Mouse (Mus musculus) liver, postnatal 0 days (tissue): ENCODE data around the gene Prdm10. TPM values are rescaled to one million over a fixed set of nuclear protein-coding genes. Genes with fewer than 3 reads are reported as not detected.

Experiments
- ATAC-seq: fragments of 200-750 bp; cut with Nextera tagmentation; 2 replicates; pipeline ENCODE4 v1.8.0; 2017; ENCODE audit warnings: mild to moderate bottlenecking, moderate library complexity
- DNase-seq: peaks from one replicate; pipeline ENCODE4 v3.0.0-alpha.2; 2016
- H3K27ac ChIP-seq: fragments of 300-500 bp; sonication (generic); 2 replicates; pipeline ENCODE4 v1.5.1; 2014; ENCODE audit warnings: antibody characterized with exemption, moderate library complexity, mild to moderate bottlenecking, low read depth
- H3K27me3 ChIP-seq: fragments of 300-500 bp; sonication (generic); 2 replicates; pipeline ENCODE4 v1.6.1; 2014; ENCODE audit warnings: low read length, control low read depth, mixed read lengths; ENCODE audit not compliant: insufficient read depth
- H3K36me3 ChIP-seq: fragments of 300-500 bp; sonication (generic); replicated peaks from 2 replicates; pipeline ENCODE4 v1.6.1; 2014; ENCODE audit warnings: mild to moderate bottlenecking, control low read depth, low read length, moderate library complexity, mixed read lengths; ENCODE audit not compliant: insufficient read depth
- H3K4me1 ChIP-seq: fragments of 300-500 bp; sonication (generic); 2 replicates; pipeline ENCODE4 v1.6.1; 2014; ENCODE audit warnings: antibody characterized with exemption, mild to moderate bottlenecking, control low read depth; ENCODE audit not compliant: insufficient read depth
- H3K4me2 ChIP-seq: fragments of 300-500 bp; sonication (generic); 2 replicates; pipeline ENCODE4 v1.6.1; 2014; ENCODE audit warnings: low read depth, mild to moderate bottlenecking, low read length, moderate library complexity, mixed read lengths
- H3K4me3 ChIP-seq: fragments of 300-500 bp; sonication (generic); 2 replicates; pipeline ENCODE4 v1.5.1; 2014; ENCODE audit warnings: low read depth, low read length
- H3K9ac ChIP-seq: fragments of 300-500 bp; sonication (generic); replicated peaks from 2 replicates; pipeline ENCODE4 v1.6.1; 2014; ENCODE audit warnings: mild to moderate bottlenecking, moderate library complexity
- H3K9me3 ChIP-seq: fragments of 300-500 bp; sonication (generic); 2 replicates; pipeline ENCODE4 v1.6.1; 2016; ENCODE audit warnings: mild to moderate bottlenecking, control low read depth, low read length, mixed read lengths
- CTCF ChIP-seq: sonication (generic); IDR thresholded peaks from 2 replicates; pipeline ENCODE4 v1.5.1; 2016; ENCODE audit warnings: antibody characterized with exemption, low read depth
- EP300 ChIP-seq: IDR thresholded peaks from 2 replicates; pipeline ENCODE4 v1.6.1; 2016; ENCODE audit warnings: antibody characterized with exemption, low read depth, mild to moderate bottlenecking
- WGBS: fragments of 180-500 bp; shearing (Covaris S2); extraction: QIAGEN DNeasy Blood & Tissue Kit; methylation state at CpG from one replicate; pipeline ENCODE4 v1.1.7; 2014; ENCODE audit not compliant: insufficient replicate concordance; 5-methylcytosine and 5-hydroxymethylcytosine counted together
- polyA plus RNA-seq: library from polyadenylated mRNA; unstranded; fragments of >200 nt; fragmentation: Nextera tagmentation; extraction: Ambion mirVana; gene quantifications from 2 replicates; pipeline ENCODE4 v1.2.1, GENCODE M21; 2015

The Prdm10 gene
- polyA plus RNA-seq, 1 experiment from 2014 or later: 1.5 TPM

DNA sequence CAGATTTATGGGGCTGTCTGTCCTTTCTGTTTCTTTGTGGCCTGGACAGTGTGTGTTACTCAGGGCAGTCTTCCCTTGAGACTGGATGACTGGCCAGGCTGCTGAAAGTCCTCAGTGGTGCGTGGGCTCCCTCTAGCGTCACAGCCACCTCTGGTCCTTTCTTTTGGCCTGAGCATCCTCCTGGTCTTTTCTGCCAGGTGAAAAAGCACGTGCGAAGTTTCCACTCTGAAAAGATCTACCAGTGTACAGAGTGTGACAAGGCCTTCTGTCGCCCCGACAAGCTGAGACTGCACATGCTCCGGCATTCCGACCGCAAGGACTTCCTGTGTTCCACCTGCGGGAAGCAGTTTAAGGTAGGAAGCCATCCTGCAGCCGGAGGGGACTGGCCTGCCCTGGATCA, 68.6 kb downstream of the Prdm10 start:
- peaks cover 9% of the 10 kb centered on the region for H3K36me3 ChIP-seq
- WGBS: 64% methylated on average over 11 of the region's 11 CpGs
- TF ChIP-seq EP300 (no peak), CTCF (peak; percentile 92)
- no peak overlapping the region for H3K27ac ChIP-seq
- no peak overlapping the region for H3K4me2 ChIP-seq
- no peaks in the 10 kb centered on the region for H3K27me3 ChIP-seq
- H3K9me3 ChIP-seq: no peaks in the 10 kb centered on the region
- no peak overlapping the region for H3K4me3 ChIP-seq
- peak; percentile 77 for DNase-seq
- ATAC-seq: no peak
- H3K9ac ChIP-seq: no peak overlapping the region
- peaks cover 7% of the 10 kb centered on the region; the same call in 1 of the 2 replicates for H3K4me1 ChIP-seq

DNA sequence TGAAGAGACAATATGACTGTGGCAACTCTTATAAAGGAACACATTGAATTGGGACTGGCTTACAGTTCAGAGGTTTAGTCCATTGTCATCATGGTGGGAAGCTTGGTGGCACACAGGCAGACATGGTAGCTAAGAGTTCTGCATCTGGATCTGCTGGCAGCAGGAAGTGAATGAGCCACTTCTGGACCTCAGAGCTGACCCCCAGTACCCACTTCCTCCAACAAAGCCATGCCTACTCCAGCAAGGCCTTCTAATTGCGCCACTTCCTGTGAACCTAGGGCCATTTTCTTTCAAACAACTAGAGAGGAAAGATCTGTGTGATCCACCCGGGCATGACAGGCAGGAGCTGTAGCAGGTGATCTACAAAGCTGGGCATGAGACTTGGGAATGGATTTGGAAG, 72.4 kb downstream of the Prdm10 start:
- Histone ChIP-seq H3K9ac (no peak overlapping the region), H3K4me1 (peaks cover 7% of the 10 kb centered on the region; the same call in 1 of the 2 replicates), H3K27me3 (no peaks in the 10 kb centered on the region), H3K4me3 (no peak overlapping the region), H3K4me2 (no peak overlapping the region), H3K36me3 (0 out of 2 replicates have a peak, but pooled peaks cover 3% of the 10 kb centered on the region), H3K9me3 (no peaks in the 10 kb centered on the region), H3K27ac (no peak overlapping the region)
- TF ChIP-seq EP300 (no peak), CTCF (no peak)
- ATAC-seq (no peak), DNase-seq (no peak)
- 59% methylated on average over 2 of the region's 2 CpGs for WGBS

- no peaks in the 10 kb centered on the region for H3K27me3 ChIP-seq
- WGBS: 66% methylated on average over 10 of the region's 10 CpGs
- H3K4me2 ChIP-seq: peak overlapping the region; percentile 56
- TF ChIP-seq CTCF (no peak), EP300 (no peak; the same call in 1 of the 2 replicates)
- H3K9ac ChIP-seq: no peak overlapping the region
- 0 out of 2 replicates have a peak, but pooled peaks cover 3% of the 10 kb centered on the region for H3K36me3 ChIP-seq
- ATAC-seq (peak; percentile 89), DNase-seq (peak; percentile 80)
- H3K27ac ChIP-seq: peak overlapping the region; percentile 77
- no peaks in the 10 kb centered on the region for H3K9me3 ChIP-seq
- 0 out of 2 replicates have a peak overlapping the region, but pooled peaks have one; percentile 19 for H3K4me3 ChIP-seq
- peaks cover 7% of the 10 kb centered on the region; the same call in 1 of the 2 replicates for H3K4me1 ChIP-seq
Observed at GRCm38 (mm10) chr9:31353518-31353917, 73.2 kb downstream of the Prdm10 start.

DNA sequence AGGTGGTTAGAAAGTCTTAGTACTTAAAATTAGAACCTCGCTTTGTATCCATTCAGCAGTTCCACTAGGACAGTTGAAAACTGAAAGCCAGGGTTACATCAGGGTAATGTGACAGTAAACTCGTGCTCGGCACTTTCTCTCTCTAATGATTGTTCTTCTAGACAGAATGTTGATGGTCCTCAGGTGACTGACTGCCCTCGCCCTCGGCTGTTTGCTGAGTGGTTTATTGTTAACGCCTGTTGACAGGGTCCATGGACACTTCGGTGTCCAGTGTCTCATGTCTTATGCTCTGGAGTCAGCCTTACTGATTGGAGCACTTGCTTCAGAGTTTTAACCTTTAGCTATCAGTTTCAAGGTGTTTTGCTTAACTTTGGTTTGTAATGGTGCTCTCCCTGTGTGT, 73.7 kb downstream of the Prdm10 start:
- 60% methylated on average over 7 of the region's 7 CpGs for WGBS
- Histone ChIP-seq H3K27ac (peak overlapping the region; percentile 77), H3K9ac (peak overlapping the region; percentile 48; the same call in 1 of the 2 replicates), H3K9me3 (no peaks in the 10 kb centered on the region), H3K4me3 (peak overlapping the region; percentile 19; the same call in 1 of the 2 replicates), H3K4me1 (peaks cover 7% of the 10 kb centered on the region; the same call in 1 of the 2 replicates), H3K36me3 (0 out of 2 replicates have a peak, but pooled peaks cover 3% of the 10 kb centered on the region), H3K4me2 (peak overlapping the region; percentile 56), H3K27me3 (no peaks in the 10 kb centered on the region)
- DNase-seq (peak; percentile 30), ATAC-seq (peak; percentile 81)
- TF ChIP-seq CTCF (no peak), EP300 (no peak)

DNA sequence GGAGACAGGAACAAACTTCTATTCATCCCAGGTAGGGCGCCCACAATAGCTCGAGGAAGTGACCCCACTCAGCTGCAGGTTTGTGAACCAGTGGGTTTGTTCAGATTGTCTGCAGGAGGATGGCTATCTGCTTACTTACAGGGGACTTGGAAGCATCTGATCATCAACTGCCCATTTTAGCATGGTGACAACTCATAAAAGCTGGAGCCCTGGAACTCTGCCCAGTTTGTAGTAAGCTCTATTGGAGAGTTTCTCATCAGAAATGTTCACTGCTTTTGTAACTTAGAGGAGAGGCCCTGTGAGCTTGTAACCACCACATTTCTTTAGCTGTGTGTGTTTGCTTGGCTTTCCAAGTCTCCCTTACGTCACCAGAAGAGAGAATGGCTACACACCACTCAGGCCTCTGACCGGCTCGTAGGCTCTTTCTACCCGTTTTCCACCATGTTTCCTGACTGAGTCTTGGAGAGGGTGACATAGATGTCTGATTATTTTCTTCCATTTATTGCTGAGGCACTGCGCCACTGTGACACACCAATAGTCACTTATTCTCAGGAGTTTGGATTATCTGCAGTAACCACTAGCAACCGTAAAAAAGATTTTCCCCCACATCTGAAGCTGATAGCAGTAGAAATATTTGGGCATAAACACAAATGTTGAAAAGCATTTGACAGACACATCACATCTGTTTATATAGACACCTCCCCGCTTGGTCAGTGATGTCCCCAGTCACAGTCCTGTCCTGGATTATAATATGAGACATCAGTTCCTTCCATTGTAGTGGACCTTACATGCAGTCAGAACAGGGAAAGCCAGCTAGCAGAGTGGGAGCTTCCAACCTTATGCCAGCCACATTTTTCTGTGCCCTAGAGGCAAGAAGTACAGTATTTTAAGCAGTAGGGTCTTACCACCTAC, 83.6 kb downstream of the Prdm10 start:
- Histone ChIP-seq H3K27ac (no peak overlapping the region), H3K9me3 (no peaks in the 10 kb centered on the region), H3K27me3 (no peaks in the 10 kb centered on the region), H3K36me3 (peaks cover 35% of the 10 kb centered on the region), H3K4me2 (no peak overlapping the region), H3K4me1 (no peaks in the 10 kb centered on the region), H3K9ac (no peak overlapping the region), H3K4me3 (no peak overlapping the region)
- DNase-seq (no peak), ATAC-seq (no peak)
- WGBS: 81% methylated on average over 9 of the region's 9 CpGs
- no peak for TF ChIP-seq CTCF
- TF ChIP-seq EP300: no peak

GRCm38 (mm10) chr9:31365086-31365485, 84.7 kb downstream of the Prdm10 start:
- no peaks in the 10 kb centered on the region for H3K27me3 ChIP-seq
- H3K4me1 ChIP-seq: no peaks in the 10 kb centered on the region
- no peak overlapping the region for H3K4me2 ChIP-seq
- no peak for ATAC-seq
- H3K9ac ChIP-seq: no peak overlapping the region
- no peak overlapping the region for H3K27ac ChIP-seq
- no peak overlapping the region for H3K4me3 ChIP-seq
- no peaks in the 10 kb centered on the region for H3K9me3 ChIP-seq
- TF ChIP-seq CTCF (no peak), EP300 (no peak)
- DNase-seq: no peak
- 59% methylated on average over 8 of the region's 8 CpGs for WGBS
- peaks cover 28% of the 10 kb centered on the region for H3K36me3 ChIP-seq
